Mouse (Mus musculus) forebrain, embryonic 11.5 days (tissue): ENCODE data around the gene Ajap1. TPM values are rescaled to one million over a fixed set of nuclear protein-coding genes. Genes with fewer than 3 reads are reported as not detected.

ENCODE experiments used
- ATAC-seq: fragments of 200-750 bp; cut with Nextera tagmentation; replicated peaks from 2 replicates; pipeline ENCODE4 v1.8.0; 2017; ENCODE audit warnings: moderate TSS enrichment; ENCODE audit not compliant: low FRiP score
- DNase-seq: peaks from one replicate; pipeline ENCODE4 v3.0.0-alpha.2; 2017; ENCODE audit warnings: low spot score
- H3K27ac ChIP-seq: fragments of 300-500 bp; sonication (generic); 2 replicates; pipeline ENCODE4 v1.5.1; 2014; ENCODE audit warnings: low read depth, low read length
- H3K27me3 ChIP-seq: fragments of 300-500 bp; sonication (generic); 2 replicates; pipeline ENCODE4 v1.6.1; 2014; ENCODE audit warnings: mild to moderate bottlenecking, low read length, mixed read lengths; ENCODE audit not compliant: control insufficient read depth, insufficient read depth
- H3K36me3 ChIP-seq: fragments of 300-500 bp; sonication (generic); 2 replicates; pipeline ENCODE4 v1.6.1; 2014; ENCODE audit warnings: mild to moderate bottlenecking, low read length, moderate library complexity, mixed read lengths; ENCODE audit not compliant: control insufficient read depth, insufficient read depth
- H3K4me1 ChIP-seq: fragments of 300-500 bp; sonication (generic); replicated peaks from 2 replicates; pipeline ENCODE4 v1.6.1; 2014; ENCODE audit warnings: low read length, mixed read lengths; ENCODE audit not compliant: control insufficient read depth, insufficient read depth
- H3K4me2 ChIP-seq: fragments of 300-500 bp; sonication (generic); 2 replicates; pipeline ENCODE4 v1.6.1; 2014; ENCODE audit warnings: low read depth, mild to moderate bottlenecking, low read length, moderate library complexity, mixed read lengths; ENCODE audit not compliant: severe bottlenecking
- H3K4me3 ChIP-seq: fragments of 300-500 bp; sonication (generic); 2 replicates; pipeline ENCODE4 v1.5.1; 2014; ENCODE audit warnings: low read depth, low read length
- H3K9ac ChIP-seq: fragments of 300-500 bp; sonication (generic); 2 replicates; pipeline ENCODE4 v1.6.1; 2014; ENCODE audit warnings: low read length
- H3K9me3 ChIP-seq: fragments of 300-500 bp; sonication (generic); 2 replicates; pipeline ENCODE4 v1.6.1; 2016; ENCODE audit warnings: low read length, mixed read lengths; ENCODE audit not compliant: control insufficient read depth
- WGBS: fragments of 180-500 bp; shearing (Covaris S2); extraction: QIAGEN DNeasy Blood & Tissue Kit; methylation state at CpG from one replicate; pipeline ENCODE4 v1.1.7; 2014; 5-methylcytosine and 5-hydroxymethylcytosine counted together
- polyA plus RNA-seq: library from polyadenylated mRNA; unstranded; fragments of >200 nt; fragmentation: Nextera tagmentation; extraction: Ambion mirVana; gene quantifications from 2 replicates; pipeline ENCODE4 v1.2.1, GENCODE M21; 2014

Ajap1 gene
- polyA plus RNA-seq, 1 experiment from 2014 or later: 1.5 TPM

DNA sequence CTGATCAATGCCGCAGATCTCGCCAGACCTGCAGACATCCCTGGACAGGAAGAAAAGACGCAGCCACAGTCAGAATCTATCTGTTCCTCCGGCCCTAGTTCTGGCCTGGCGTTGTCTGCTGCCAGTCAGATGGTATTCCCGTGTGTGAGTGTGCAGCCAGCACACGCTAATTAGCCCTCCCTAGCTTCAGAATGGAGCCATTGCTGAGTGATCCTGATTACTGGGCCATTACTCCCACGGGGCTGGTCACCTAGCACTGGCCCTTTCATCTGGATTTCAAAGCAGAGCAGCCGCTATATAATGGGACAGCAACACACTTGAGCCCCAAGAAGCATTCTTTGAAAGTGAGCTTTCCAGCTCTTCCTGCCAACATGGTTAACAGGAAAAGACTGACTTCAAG is 9.8 kb upstream of the Ajap1 start:
- ATAC-seq (no peak), DNase-seq (no peak)
- Histone ChIP-seq H3K9ac (no peak overlapping the region), H3K4me2 (no peak overlapping the region), H3K9me3 (no peaks in the 10 kb centered on the region), H3K4me3 (no peak overlapping the region), H3K36me3 (no peaks in the 10 kb centered on the region), H3K4me1 (no peaks in the 10 kb centered on the region), H3K27ac (no peak overlapping the region), H3K27me3 (no peaks in the 10 kb centered on the region)
- 61% methylated on average over 9 of the region's 9 CpGs for WGBS

DNA sequence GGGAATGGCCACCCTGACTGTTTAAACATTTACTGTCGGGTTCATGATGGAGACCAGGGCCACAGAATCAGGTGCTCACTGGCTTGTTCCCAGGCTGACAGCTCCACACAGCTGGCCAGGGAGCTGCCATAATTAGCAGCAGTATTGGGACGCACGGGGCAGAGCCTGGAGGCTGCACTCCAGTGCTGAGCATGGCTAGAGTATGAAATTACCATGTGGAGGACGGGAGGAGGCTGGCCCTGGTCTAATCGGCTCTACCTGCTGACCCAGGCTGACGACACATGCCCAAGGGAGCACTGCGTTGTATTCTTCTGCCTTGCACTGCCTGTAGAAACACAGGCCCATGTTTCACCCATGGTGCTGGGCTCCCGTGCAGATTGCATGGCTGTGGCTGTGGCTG is 6.5 kb upstream of the Ajap1 start:
- ATAC-seq: no peak
- 87% methylated on average over 8 of the region's 8 CpGs for WGBS
- peaks cover 4% of the 10 kb centered on the region; the same call in 1 of the 2 replicates for H3K27me3 ChIP-seq
- H3K4me2 ChIP-seq: no peak overlapping the region
- no peak for DNase-seq
- H3K27ac ChIP-seq: no peak overlapping the region
- no peak overlapping the region for H3K4me3 ChIP-seq
- H3K4me1 ChIP-seq: peaks cover 5% of the 10 kb centered on the region; the same call in 1 of the 2 replicates
- H3K9ac ChIP-seq: no peak overlapping the region
- no peaks in the 10 kb centered on the region for H3K9me3 ChIP-seq
- no peaks in the 10 kb centered on the region for H3K36me3 ChIP-seq

- peaks cover 19% of the 10 kb centered on the region for H3K4me1 ChIP-seq
- WGBS: 17% methylated on average over 4 of the region's 4 CpGs
Observed at GRCm38 (mm10) chr4:153485913-153486312, 3.3 kb upstream of the Ajap1 start.

GRCm38 (mm10) chr4:153484392-153484791 is 1.8 kb upstream of the Ajap1 start:
- Histone ChIP-seq H3K4me1 (peaks cover 25% of the 10 kb centered on the region), H3K27me3 (peaks cover 37% of the 10 kb centered on the region), H3K9me3 (no peaks in the 10 kb centered on the region), H3K9ac (no peak overlapping the region), H3K4me3 (no peak overlapping the region), H3K4me2 (peak overlapping the region; percentile 21; the same call in 1 of the 2 replicates), H3K27ac (no peak overlapping the region), H3K36me3 (no peaks in the 10 kb centered on the region)
- ATAC-seq: no peak
- peak; percentile 92 for DNase-seq
- WGBS: 2% methylated on average over 7 of the region's 7 CpGs

More at GRCm38 (mm10) chr4:153485913-153486312, 3.3 kb upstream of the Ajap1 start:
- no peak overlapping the region for H3K4me3 ChIP-seq
- no peak overlapping the region for H3K9ac ChIP-seq
- no peak for ATAC-seq
- H3K27me3 ChIP-seq: peaks cover 27% of the 10 kb centered on the region
- H3K9me3 ChIP-seq: no peaks in the 10 kb centered on the region
- no peaks in the 10 kb centered on the region for H3K36me3 ChIP-seq
- no peak overlapping the region for H3K27ac ChIP-seq
- DNase-seq: no peak
- H3K4me2 ChIP-seq: no peak overlapping the region

- Histone ChIP-seq H3K9ac (peak overlapping the region; percentile 60), H3K36me3 (no peaks in the 10 kb centered on the region), H3K9me3 (no peaks in the 10 kb centered on the region), H3K27me3 (peaks cover 43% of the 10 kb centered on the region), H3K4me3 (peak overlapping the region; percentile 54), H3K4me2 (peak overlapping the region; percentile 91), H3K27ac (no peak overlapping the region), H3K4me1 (peaks cover 32% of the 10 kb centered on the region)
- under 1% methylated on average over 65 of the region's 71 CpGs for WGBS
- DNase-seq: peak; percentile 61
- ATAC-seq: no peak; the same call in 1 of the 2 replicates
Observed at GRCm38 (mm10) chr4:153481361-153482234, 1.0 kb downstream of the Ajap1 start.

- peak; percentile 83 for DNase-seq
- Histone ChIP-seq H3K27me3 (peaks cover 43% of the 10 kb centered on the region), H3K36me3 (no peaks in the 10 kb centered on the region), H3K9ac (peak overlapping the region; percentile 60), H3K4me1 (peaks cover 29% of the 10 kb centered on the region), H3K27ac (no peak overlapping the region), H3K9me3 (no peaks in the 10 kb centered on the region), H3K4me2 (peak overlapping the region; percentile 91), H3K4me3 (peak overlapping the region; percentile 54)
- WGBS: 3% methylated on average over 19 of the region's 19 CpGs
- ATAC-seq: peak; percentile 45
Observed at GRCm38 (mm10) chr4:153480551-153481262, 1.9 kb downstream of the Ajap1 start.

DNA sequence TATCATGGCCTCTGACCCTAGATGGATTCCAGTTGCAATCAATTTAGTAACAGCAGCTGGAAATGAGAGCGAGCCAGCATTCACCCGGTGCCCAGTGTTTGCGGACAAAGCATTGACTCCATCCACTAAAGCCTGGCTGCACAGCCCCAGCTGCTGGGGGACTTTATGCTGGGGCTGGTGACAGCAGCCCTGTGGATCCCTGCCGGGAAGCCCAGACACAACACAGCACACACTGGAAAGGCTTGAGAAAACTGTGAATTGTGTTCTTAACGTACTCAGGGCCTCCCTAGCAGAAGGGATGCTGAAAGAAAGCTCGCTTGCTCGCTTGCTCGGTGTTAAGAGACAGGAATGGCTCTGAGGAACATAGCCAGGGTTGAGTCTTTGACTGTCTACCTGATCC is 3.5 kb downstream of the Ajap1 start:
- ATAC-seq (no peak), DNase-seq (no peak)
- Histone ChIP-seq H3K27ac (no peak overlapping the region), H3K27me3 (peaks cover 39% of the 10 kb centered on the region), H3K9me3 (no peaks in the 10 kb centered on the region), H3K9ac (0 out of 2 replicates have a peak overlapping the region, but pooled peaks have one; percentile 16), H3K36me3 (no peaks in the 10 kb centered on the region), H3K4me1 (peaks cover 27% of the 10 kb centered on the region), H3K4me2 (peak overlapping the region; percentile 21; the same call in 1 of the 2 replicates), H3K4me3 (no peak overlapping the region)
- WGBS: 6% methylated on average over 8 of the region's 8 CpGs

DNA sequence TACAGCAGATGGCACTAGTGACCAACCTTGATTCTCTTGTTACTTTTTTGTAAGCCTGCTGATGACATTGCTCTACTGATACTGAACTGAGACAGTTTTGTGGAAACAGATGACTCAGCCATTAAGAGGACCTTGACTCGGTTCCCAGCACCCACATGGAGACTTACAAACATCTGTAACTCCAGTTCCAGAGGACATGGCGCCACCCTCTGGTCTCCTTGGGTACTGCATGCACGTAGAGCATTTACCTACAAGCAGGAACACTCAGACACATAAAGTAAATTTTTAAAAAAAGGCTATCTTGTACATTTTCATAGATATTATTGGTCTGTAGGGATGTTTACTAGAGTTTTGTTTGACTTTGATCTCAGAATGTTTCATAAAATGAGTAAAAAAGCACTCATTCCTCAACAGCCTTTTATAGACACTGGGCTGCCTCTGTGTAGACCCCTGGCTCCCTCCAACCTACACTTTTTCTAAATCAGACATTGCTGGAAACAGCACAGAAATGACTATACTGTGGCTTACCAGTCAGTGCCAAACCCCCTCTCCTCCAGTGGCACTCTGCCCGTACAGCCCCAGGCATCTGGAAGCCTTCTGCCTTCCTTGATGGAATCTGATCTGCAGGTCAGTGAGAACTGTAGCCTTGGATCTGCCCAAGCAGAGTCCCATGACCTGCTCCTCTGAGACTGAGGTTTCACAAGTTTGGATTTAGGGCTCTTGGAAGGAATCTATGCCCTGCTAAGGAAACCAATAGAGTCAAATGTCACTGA is 8.9 kb downstream of the Ajap1 start:
- Histone ChIP-seq H3K4me1 (no peaks in the 10 kb centered on the region; the same call in 1 of the 2 replicates), H3K9ac (no peak overlapping the region), H3K27me3 (0 out of 2 replicates have a peak, but pooled peaks cover under 1% of the 10 kb centered on the region), H3K36me3 (no peaks in the 10 kb centered on the region), H3K4me2 (no peak overlapping the region), H3K27ac (no peak overlapping the region), H3K4me3 (no peak overlapping the region), H3K9me3 (peaks cover 3% of the 10 kb centered on the region; the same call in 1 of the 2 replicates)
- 76% methylated on average over 4 of the region's 4 CpGs for WGBS
- no peak for DNase-seq
- no peak for ATAC-seq
